Mouse (Mus musculus): ENCODE measurements around the gene Astn2. TPM values are rescaled to one million over a fixed set of nuclear protein-coding genes. Genes with fewer than 3 reads are reported as not detected.

The Astn2 gene
- total and polyA plus RNA-seq, 3 experiments, result not detected

- Histone ChIP-seq H3K9ac (ENCODE audit: control insufficient read depth, low read depth, low read length, poor library complexity, severe bottlenecking) (no peak overlapping the region), H3K27me3 (ENCODE audit: control insufficient read depth in 1 of 2, insufficient read depth in 2 of 2, low read length in 2 of 2) (no peaks in the 10 kb centered on the region), H3K9me3 (replicated peaks; ENCODE audit: insufficient read depth, low read length) (no peaks in the 10 kb centered on the region), H3K27ac (ENCODE audit: control insufficient read depth, low read depth, low read length) (no peak overlapping the region), H3K36me3 (ENCODE audit: control insufficient read depth in 1 of 2, insufficient read depth in 2 of 2, low read length in 2 of 2) (no peaks in the 10 kb centered on the region), H3K79me2 (ENCODE audit: control insufficient read depth, insufficient read depth, low read length, poor library complexity) (no peaks in the 10 kb centered on the region), H3K4me1 (ENCODE audit: control insufficient read depth in 1 of 2, insufficient read depth in 2 of 2, low read length in 2 of 2) (no peaks in the 10 kb centered on the region), H3K4me3 (ENCODE audit: control insufficient read depth in 1 of 2, insufficient read depth in 1 of 2, low read depth in 2 of 2, low read length in 2 of 2) (no peak overlapping the region)
- DNase-seq (ENCODE audit: low read depth, low spot score), result no peak
- no peak for TF ChIP-seq BHLHE40 (IDR thresholded peaks at IDR 0.05; ENCODE audit: borderline replicate concordance, low read depth, low read length)
These were observed 499.4 kb downstream of the Astn2 start for GRCm38 (mm10) chr4:65904963-65905362.

DNA sequence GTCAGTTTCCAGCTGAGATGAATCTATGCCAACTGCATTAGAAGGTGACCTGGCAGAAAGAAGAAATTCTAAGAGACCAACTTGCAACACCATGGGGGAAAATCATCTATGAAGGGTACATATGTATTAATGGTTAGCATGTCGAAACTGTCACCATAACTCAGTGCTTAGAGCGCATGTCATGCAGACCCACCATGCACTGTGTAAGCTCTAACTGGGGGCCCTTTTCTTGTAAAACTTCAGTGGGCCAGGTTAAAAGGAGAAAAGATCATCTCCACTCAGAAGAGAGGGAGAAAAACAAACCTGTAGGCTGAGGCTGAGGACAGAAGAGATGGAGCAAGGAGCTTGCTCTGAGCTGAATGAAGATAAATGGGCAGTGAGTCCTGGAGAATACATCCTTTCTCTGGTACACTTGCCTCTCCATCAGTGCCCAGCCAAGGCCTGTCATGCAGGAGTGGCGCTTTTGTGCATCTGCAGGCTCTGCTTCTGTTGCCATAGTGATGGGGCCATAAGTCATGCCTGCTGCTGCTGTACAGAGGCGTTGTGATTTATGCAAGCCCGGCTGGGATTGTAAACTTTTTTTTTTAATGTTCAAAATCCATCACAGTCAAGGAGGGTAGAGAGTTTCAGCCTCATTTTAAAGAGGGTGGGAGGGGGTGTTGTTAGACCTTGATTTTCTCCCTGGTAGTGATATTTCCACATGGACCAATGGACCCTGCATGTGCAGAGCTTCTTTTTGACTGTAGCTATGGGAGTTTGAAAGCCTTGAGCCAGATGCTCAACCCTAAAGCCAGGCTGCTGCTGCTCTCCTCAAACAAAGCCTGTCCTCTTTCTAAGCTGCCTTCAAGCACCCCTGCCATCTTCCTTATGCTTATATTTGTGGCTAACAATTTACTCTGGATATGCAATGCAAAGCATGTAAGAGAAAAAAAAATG, 508.1 kb downstream of the Astn2 start:
- TF ChIP-seq ETS1 (IDR thresholded peaks at IDR 0.05; ENCODE audit: low read depth, low read length), result no peak
- TF ChIP-seq POLR2A (IDR thresholded peaks at IDR 0.05; ENCODE audit: control insufficient read depth in 1 of 2, insufficient read depth in 1 of 2, low read depth in 1 of 2, low read length in 2 of 2, poor library complexity in 1 of 2), result no peak
- no peak for TF ChIP-seq USF1 (IDR thresholded peaks at IDR 0.05; ENCODE audit: low read depth, low read length)
- TF ChIP-seq CTCF (IDR thresholded peaks at IDR 0.05 in 2 of 3, conservative IDR thresholded peaks at IDR 0.05 in 1 of 3; ENCODE audit: control insufficient read depth in 1 of 3, insufficient read depth in 1 of 3, low read depth in 2 of 3, low read length in 3 of 3, poor library complexity in 1 of 3, severe bottlenecking in 1 of 3), result no peak
- no peak for TF ChIP-seq TAL1 (IDR thresholded peaks at IDR 0.05; ENCODE audit: low read length)
- TF ChIP-seq TBP (IDR thresholded peaks at IDR 0.05; ENCODE audit: low read depth, low read length), result no peak
- TF ChIP-seq MYB (IDR thresholded peaks at IDR 0.05; ENCODE audit: low read depth, low read length), result no peak
- no peak for TF ChIP-seq MYC (IDR thresholded peaks at IDR 0.05; ENCODE audit: low read depth, low read length)
- no peak for TF ChIP-seq KAT2A (conservative IDR thresholded peaks at IDR 0.05; ENCODE audit: low read depth, low read length)
- no peak for TF ChIP-seq ZC3H11A (IDR thresholded peaks at IDR 0.05; ENCODE audit: low read depth, low read length)
- TF ChIP-seq ZNF384 (IDR thresholded peaks at IDR 0.05; ENCODE audit: low read depth, low read length), result no peak
- no peaks in the 10 kb centered on the region for H3K79me2 ChIP-seq (ENCODE audit: control insufficient read depth, insufficient read depth, low read length, poor library complexity)
- no peak overlapping the region for H3K27ac ChIP-seq (ENCODE audit: control insufficient read depth, low read depth, low read length)
- no peaks in the 10 kb centered on the region for H3K4me1 ChIP-seq (ENCODE audit: control insufficient read depth in 1 of 2, insufficient read depth in 2 of 2, low read length in 2 of 2)
- no peak overlapping the region for H3K4me3 ChIP-seq (ENCODE audit: control insufficient read depth in 1 of 2, insufficient read depth in 1 of 2, low read depth in 2 of 2, low read length in 2 of 2)
- DNase-seq (ENCODE audit: low read depth, low spot score), result no peak
- H3K36me3 ChIP-seq (ENCODE audit: control insufficient read depth in 1 of 2, insufficient read depth in 2 of 2, low read length in 2 of 2), result no peaks in the 10 kb centered on the region
- no peaks in the 10 kb centered on the region for H3K27me3 ChIP-seq (ENCODE audit: control insufficient read depth in 1 of 2, insufficient read depth in 2 of 2, low read length in 2 of 2)
- H3K9ac ChIP-seq (ENCODE audit: control insufficient read depth, low read depth, low read length, poor library complexity, severe bottlenecking), result no peak overlapping the region
- no peaks in the 10 kb centered on the region for H3K9me3 ChIP-seq (replicated peaks; ENCODE audit: insufficient read depth, low read length)

DNA sequence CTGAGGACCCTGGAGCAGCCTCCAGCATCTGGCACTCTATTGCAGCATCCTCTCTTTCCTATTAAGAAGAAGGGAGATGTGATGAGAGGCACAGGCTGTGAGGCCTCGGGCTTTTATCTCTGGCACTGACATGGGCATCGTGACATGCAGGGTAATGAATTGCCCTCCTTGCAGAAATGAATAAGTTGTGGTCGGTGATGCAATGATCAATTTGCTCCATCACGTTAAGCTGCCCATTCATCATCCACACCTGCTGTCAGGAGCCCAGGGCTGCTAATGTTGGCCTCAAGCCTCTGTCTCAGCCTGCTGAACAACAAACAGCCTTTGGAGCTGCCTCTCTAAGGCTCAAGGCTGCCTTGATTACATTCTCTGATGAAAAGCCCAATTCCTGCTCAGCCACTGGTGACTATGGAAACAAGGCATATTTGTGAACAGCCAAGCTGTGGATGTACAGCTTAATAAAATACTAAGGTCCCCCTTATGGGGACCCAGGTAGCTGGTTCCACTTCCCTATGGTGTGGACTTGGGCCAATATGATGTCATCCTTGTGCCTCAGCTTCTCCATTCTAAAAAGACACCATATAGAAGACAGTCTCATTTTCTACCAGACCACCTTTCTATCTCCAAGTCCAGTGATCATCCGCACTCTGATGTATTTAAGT, 515.9 kb downstream of the Astn2 start:
- H3K79me2 ChIP-seq (ENCODE audit: control insufficient read depth, insufficient read depth, low read length, poor library complexity), result no peaks in the 10 kb centered on the region
- no peak overlapping the region for H3K9ac ChIP-seq (ENCODE audit: control insufficient read depth, low read depth, low read length, poor library complexity, severe bottlenecking)
- no peaks in the 10 kb centered on the region for H3K36me3 ChIP-seq (ENCODE audit: control insufficient read depth in 1 of 2, insufficient read depth in 2 of 2, low read length in 2 of 2)
- DNase-seq (ENCODE audit: low read depth, low spot score), result no peak
- no peak for TF ChIP-seq JUND (IDR thresholded peaks at IDR 0.05; ENCODE audit: low read depth, low read length)
- no peak for TF ChIP-seq EP300 (IDR thresholded peaks at IDR 0.05; ENCODE audit: low read depth in 1 of 2, low read length in 2 of 2)
- TF ChIP-seq MAZ (IDR thresholded peaks at IDR 0.05; ENCODE audit: low read depth, low read length), result no peak
- TF ChIP-seq TAL1 (IDR thresholded peaks at IDR 0.05; ENCODE audit: low read length), result no peak
- TF ChIP-seq CTCF (IDR thresholded peaks at IDR 0.05 in 2 of 3, conservative IDR thresholded peaks at IDR 0.05 in 1 of 3; ENCODE audit: control insufficient read depth in 1 of 3, insufficient read depth in 1 of 3, low read depth in 2 of 3, low read length in 3 of 3, poor library complexity in 1 of 3, severe bottlenecking in 1 of 3), result no peak
- no peak for TF ChIP-seq ZNF384 (IDR thresholded peaks at IDR 0.05; ENCODE audit: low read depth, low read length)
- no peak for TF ChIP-seq CHD2 (IDR thresholded peaks at IDR 0.05; ENCODE audit: low read length)
- no peak for TF ChIP-seq TCF12 (IDR thresholded peaks at IDR 0.05; ENCODE audit: low read depth, low read length)
- TF ChIP-seq MAX (IDR thresholded peaks at IDR 0.05; ENCODE audit: low read length), result no peak
- TF ChIP-seq MYC (IDR thresholded peaks at IDR 0.05; ENCODE audit: low read depth, low read length), result no peak
- TF ChIP-seq MXI1 (IDR thresholded peaks at IDR 0.05; ENCODE audit: low read depth, low read length), result no peak
- TF ChIP-seq MAFK (IDR thresholded peaks at IDR 0.05; ENCODE audit: borderline replicate concordance, low read depth, low read length), result no peak
- TF ChIP-seq POLR2AphosphoS2 (IDR thresholded peaks at IDR 0.05; ENCODE audit: low read length), result no peak
- no peak for TF ChIP-seq MEF2A (IDR thresholded peaks at IDR 0.05; ENCODE audit: extremely low read depth, insufficient replicate concordance, low read depth, low read length, poor library complexity, severe bottlenecking)
- H3K27ac ChIP-seq (ENCODE audit: control insufficient read depth, low read depth, low read length), result no peak overlapping the region
- H3K4me1 ChIP-seq (ENCODE audit: control insufficient read depth in 1 of 2, insufficient read depth in 2 of 2, low read length in 2 of 2), result no peaks in the 10 kb centered on the region
- H3K9me3 ChIP-seq (replicated peaks; ENCODE audit: insufficient read depth, low read length), result no peaks in the 10 kb centered on the region
- no peaks in the 10 kb centered on the region for H3K27me3 ChIP-seq (ENCODE audit: control insufficient read depth in 1 of 2, insufficient read depth in 2 of 2, low read length in 2 of 2)
- H3K4me3 ChIP-seq (ENCODE audit: control insufficient read depth in 1 of 2, insufficient read depth in 1 of 2, low read depth in 2 of 2, low read length in 2 of 2), result no peak overlapping the region

Data from MEL (cell line).